Mouse (Mus musculus): ENCODE data around the gene Cd59a. TPM values are rescaled to one million over a fixed set of nuclear protein-coding genes. Genes with fewer than 3 reads are reported as not detected.
"Not testable (repeated sequence)": the region's sequence is repeated elsewhere in the genome, so short reads cannot be mapped to it uniquely, and the experiment has no call there.

Gene Cd59a
- total RNA-seq (2021), result 1 to 10 TPM; 2.0 to 3.2 TPM
- long read RNA-seq, partial matches to known transcripts, result 0 of 3 reads
- long read RNA-seq, other reads (novel, unspliced or antisense), result 0 of 3 reads

DNA sequence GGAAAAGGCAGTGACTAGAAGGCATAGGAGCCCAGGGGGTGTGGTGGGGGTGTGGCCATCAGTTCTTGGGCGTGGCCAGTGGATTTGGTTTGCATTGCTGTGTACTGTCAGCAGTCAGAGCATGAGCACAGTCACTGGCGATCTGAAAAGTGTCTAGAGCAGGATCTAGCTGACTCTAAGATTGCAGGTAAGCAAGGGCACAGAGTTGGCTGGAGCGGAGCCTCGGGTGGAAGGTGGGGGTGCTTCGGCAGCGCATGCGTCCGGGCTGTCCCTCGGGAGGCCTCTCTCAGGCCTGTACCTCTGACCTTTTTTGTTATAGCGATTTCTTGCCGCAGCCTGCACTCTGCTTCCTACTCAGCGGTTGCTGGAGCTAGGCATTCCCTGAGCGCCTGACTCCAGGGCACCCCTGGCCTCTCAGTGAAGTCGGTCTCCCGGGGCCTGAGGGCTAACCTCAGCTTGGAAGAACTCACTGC lies at the start of gene Cd59a:
Cd59a (plus strand) TSS at position 61 of the 473 bp plus-strand sequence.
- peak; percentile 33 to 46 for DNase-seq (ENCODE audit: low spot score in 2 of 2)

DNA sequence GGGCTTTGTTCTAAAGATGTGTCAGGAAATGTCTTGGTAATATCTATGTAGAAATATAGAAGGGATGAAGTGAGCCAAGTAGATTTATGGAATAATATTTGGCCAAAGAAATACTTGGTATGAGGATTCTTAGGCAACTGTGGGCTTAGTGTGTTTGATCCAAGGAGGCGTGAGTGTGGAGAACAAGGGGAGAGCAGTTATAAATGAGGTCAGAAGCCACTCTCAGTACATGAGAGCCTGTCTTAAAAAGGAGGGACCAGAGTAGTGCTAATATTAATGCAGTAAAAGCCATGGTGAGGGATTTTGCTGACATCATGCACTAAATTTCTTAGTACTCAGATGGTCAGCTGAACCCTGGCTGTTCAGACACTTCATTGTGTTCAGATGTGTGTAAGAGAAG lies 37.2 kb upstream of the Cd59a start:
- no peak for DNase-seq (ENCODE audit: low spot score in 2 of 2)

DNA sequence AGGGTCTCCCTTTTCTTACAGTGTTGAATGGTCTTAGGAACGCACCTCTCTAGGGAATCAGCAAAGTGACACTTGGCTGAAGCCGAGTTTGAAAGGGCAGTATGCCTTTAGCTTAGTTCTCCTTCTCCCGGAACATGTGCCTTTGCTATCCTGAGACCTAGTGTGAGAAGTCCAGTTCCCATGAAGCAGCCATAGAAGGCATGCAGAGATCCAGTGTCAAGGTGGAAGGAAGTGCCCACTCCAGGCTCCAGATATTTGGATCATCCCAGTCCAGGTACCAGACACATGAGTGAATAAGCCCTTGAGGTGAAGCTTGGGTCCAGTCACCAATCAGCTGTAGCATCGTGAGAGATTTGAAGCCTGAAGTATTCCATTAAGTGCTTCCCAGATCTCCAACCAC lies 36.6 kb upstream of the Cd59a start:
- DNase-seq (ENCODE audit: low spot score in 2 of 2), result no peak

DNA sequence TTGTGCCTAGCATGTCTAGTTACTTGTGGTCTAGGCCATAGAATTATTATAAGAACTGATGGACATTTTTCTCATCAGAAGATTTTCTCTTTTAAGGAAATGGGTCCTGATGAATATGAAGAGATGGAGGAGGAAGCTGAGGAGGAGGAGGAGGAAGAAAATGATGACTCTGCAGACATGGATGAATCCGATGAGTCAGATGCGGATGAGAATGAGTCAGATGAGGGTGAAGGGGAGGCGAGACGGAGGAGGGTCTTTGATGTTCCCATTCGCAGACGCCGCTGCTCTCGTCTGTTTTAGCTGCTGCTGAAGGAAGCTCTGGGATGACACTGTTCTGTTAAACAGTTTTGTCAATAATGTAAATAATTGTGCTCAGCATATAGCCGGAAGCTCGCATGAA lies 35.8 kb upstream of the Cd59a start:
- DNase-seq (ENCODE audit: low spot score in 2 of 2), result no peak

DNA sequence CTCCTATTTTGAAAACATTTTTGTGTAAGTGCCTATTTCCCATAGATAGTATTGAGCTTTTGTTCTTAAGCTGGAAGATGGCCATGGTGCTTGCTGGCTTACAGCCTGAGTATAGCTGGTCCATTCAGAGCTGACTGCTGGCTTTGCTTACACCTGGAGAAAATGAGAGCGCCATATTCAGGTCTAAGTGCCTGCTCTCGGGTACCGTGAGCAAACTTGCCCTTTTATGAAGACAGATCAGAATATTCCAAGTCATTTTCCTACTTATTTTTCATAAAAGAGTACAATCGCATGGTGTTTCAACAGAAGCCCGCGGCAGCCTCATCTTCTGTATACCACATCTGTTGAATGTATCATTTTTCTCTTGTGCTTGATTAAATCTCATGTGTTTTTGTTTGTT lies 34.6 kb upstream of the Cd59a start:
- no peak for DNase-seq (ENCODE audit: low spot score in 2 of 2)

DNA sequence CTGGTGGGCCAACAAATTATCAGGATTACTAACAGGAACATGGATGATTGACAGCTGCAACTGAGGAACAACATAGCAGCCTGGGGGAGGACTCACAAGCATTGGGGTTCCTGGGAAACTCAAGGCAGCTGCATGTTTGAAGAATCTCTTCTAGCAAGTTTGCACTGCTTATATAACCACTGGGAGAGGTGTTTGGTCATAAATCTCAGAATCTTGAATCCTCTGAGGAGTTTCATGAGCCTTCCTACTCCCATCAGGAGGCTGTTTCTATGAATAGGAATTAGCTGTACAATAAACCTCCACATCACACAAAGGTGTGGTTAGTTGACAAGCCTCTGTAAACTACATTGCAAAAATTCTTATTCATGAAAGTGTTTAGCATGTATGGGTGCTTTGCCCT lies 32.9 kb upstream of the Cd59a start:
- DNase-seq (ENCODE audit: low spot score in 2 of 2), result no peak

DNA sequence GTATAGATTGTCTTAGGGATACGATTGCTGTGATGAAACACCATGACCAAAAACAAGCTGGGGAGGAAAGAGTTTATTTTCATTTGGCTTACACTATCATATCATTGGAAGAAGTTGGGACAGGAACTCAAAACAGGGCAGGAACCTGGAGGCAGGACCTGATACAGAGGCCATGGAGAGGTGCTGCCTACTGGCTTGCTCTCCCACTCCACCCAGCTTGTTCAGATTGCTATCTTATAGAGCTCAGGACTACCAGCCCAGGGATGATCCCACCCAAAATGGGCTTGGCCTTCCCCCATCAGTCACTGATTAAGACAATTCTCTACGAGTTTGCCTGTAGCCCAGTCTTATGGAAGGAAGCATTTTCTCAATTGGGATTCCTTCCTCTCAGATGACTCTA lies 31.4 kb upstream of the Cd59a start:
- no peak for DNase-seq (ENCODE audit: low spot score in 2 of 2)

DNA sequence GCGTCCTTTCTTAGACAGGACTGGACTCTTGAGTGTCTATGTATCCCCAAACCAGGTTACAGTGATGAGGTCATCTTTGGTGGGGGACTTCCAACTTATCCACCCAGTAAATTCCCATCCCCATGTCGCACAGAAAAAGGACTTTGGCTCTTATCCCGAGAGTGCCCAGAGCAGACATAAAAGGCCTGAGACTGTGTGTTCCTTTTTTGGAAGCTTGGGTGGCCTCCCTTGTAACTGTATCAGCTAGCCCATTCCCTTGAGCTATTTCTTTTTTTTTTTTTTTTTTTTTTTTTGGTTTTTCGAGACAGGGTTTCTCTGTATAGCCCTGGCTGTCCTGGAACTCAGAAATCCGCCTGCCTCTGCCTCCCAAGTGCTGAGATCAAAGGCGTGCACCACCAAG lies 30.1 kb upstream of the Cd59a start, which contains the start of gene Gm10912:
Gm10912 (plus strand) TSS at position 301 of the 400 bp plus-strand sequence.
- DNase-seq (ENCODE audit: low spot score in 2 of 2), result not testable (repeated sequence)

DNA sequence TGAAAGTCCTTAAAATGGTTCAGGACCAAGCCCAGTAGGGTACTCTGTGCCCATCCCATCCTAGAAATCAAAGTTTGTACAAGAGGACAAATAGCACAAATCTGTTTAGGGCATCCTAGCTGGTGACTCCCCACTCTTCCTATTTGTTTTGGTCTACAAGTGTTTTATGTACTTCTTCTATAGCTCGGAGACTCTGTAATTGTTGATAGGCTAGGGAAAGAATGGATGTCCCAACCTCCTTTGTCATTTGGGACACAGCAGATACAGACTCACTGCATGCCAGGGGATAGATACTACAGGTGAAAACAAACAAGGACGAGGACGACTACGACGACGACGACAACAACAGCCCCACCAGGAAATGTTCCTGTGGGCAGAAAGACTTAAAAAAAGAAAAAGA lies 27.2 kb upstream of the Cd59a start, which contains the start of gene Gm10799:
Gm10799 (minus strand) TSS at position 101 of the 400 bp plus-strand sequence.
- DNase-seq (ENCODE audit: low spot score in 2 of 2), result not testable (repeated sequence)

DNA sequence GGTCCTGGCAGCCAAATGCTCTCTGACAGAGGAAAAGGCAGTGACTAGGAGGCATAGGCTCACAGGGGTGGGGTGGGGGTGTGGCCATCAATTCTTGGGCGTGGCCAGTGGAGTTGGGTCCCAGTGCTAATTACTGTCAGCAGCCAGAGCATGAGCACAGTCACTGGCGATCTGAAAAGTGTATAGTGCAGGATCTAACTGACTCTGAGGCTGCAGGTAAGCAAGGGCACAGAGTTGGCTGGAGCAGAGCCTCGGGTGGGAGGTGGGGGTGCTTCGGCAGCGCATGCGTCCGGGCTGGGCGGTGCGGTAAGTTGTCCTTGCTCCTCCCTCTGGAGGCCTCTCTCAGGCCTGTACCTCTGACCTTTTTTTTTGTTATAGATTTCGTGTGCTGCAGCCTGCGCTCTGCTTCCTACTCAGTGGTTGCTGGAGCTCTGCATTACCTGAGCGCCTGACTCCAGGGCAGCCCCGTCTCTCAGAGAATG lies 25.9 kb upstream of the Cd59a start, which contains the start of gene Cd59b:
Cd59b (plus strand) TSS at position 146 of the 482 bp plus-strand sequence.
- no peak for DNase-seq (ENCODE audit: low spot score in 2 of 2)

DNA sequence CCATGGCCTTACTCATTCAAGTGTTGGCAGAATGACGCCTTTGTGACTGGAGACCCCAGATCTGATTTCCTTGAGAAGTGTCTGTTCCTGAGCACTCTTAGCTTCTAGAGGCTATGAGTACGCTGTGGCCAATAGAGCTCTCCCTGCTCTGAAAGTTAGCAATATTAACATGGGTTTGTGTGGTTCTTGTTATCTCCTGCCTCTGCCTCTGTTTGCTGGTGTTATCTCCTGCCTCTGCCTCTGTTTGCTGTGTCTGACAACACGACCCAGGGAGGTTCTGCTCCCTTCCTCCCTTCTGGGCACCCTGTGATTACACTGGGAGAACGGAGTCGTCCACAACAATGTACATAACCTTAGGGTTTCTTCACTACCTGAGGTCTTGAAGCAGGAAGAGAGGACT lies 17.3 kb upstream of the Cd59a start:
- not testable (repeated sequence) for DNase-seq (ENCODE audit: low spot score in 2 of 2)

DNA sequence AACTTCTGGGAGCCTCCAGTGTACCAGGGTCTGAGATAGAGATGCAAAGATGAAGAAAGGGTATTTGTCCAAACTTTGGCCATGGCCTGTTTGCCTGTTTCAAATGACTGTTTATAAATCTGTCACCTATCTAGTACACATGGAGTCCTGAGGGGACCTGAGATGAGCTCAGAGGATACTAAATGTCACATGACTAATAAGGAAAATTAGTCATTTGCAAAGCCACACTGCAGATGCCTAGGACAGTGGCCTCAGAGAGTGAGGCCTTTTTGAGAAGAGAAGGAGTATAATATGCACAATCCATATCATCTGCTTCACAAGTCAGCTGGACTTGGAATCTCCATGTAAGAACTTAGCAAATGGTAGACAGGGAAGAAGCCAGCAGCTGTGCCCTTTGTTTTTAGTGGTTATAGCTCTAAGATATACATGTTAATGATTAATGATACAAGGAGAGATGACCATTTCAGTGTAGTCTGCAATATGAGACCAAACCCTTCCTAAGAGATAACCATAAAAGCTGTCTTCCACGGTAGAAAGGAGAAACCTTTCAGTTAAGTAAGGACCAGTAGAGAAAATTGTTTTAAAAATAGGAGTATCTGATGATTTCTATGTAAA lies 14.1 kb upstream of the Cd59a start:
- not testable (repeated sequence) for DNase-seq (ENCODE audit: low spot score in 2 of 2)

DNA sequence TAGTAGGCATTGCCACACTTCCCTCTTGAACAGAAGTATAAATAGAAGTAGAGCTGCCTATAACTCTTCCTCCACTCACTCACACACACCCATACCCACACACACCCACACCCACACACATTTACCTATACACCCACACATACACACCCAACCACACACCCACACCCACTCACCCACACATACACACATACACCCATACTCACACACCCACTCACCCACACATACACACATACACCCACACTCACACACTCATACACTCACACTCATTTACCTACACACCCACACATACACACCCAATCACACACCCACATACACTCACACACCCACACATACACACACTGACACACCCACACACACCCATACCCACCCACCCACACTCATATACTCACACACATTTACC lies 13.1 kb upstream of the Cd59a start:
- no peak for DNase-seq (ENCODE audit: low spot score in 2 of 2)

DNA sequence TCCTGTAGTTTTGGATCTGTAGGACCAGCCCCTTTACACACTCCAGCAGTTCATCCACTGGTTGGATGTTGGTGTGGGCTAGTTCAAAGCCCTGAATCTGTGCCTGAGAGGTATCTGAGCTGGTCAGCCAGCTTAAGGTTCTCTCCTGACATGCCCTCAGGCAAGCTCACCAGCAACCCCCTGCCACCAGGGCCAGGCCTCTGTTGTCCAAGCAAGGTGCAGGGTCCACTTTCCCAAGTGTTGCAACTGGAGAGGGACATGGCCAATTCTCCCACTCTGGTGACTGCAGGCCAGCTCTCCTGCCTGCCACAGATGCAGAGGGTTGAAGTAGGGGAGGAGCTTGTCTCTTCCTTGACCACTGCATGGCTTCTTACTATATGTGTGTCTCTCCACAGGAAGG lies 11.6 kb upstream of the Cd59a start:
- not testable (repeated sequence) for DNase-seq (ENCODE audit: low spot score in 2 of 2)

DNA sequence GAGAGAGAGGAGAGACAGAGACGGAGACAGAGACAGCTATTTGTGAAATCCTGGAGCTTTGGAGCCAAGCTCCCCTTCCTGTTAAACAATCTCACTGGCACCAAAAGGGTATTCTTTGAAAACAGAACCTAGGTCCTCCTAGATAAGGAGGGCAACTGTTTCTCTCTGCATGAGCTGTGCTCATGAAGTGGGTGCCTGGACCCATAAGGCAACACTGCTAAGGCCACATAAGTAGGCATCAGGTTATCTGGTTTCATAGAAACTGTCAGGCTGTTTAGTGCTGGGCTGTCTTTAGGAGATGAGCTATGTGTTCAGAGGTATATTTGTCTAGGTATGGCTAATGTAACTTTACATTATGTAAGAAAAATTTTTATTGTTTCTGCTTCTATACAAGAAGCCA lies 8.0 kb upstream of the Cd59a start:
- not testable (repeated sequence) for DNase-seq (ENCODE audit: low spot score in 2 of 2)

DNA sequence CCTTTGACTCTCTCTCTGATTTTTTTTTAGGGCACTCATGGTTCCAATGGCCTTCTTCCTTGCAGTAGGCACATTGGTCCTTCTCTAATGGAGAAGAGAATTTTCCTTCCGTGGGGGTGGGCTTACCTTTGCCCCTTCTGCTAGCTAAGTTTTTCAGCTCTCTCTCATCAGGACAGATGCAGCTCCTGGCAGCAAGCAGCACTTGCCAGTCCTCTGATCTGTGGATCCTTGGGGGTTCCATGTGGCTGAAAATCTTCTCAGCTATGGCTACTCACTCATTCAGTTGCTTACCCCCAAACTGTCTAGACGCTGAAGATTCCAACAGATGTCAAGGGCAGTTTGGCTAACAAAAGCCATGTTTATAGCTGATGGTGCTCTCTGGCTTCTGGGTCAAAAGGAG lies 2.3 kb upstream of the Cd59a start:
- no peak for DNase-seq (ENCODE audit: low spot score in 2 of 2)

DNA sequence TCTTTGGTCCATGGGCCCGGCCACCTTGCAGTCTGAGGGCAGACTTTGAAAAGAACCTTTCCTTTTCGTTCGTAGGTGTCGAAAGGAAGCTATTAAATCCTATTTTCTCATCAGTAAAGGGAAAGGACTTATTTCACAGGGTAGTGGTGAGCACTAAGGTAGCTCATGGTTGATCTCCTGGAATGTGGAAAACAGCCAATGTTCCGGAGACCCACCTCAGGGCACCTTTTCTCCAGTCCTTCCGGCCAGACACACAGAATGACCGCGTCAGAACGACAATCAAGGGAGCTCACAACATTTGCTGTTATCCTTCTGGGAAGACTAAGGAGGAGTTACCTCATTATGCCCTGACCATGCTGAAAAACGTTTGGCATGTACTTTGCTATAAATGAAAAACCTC lies 655 bp downstream of the Cd59a start:
- DNase-seq (ENCODE audit: low spot score in 2 of 2), result no peak

DNA sequence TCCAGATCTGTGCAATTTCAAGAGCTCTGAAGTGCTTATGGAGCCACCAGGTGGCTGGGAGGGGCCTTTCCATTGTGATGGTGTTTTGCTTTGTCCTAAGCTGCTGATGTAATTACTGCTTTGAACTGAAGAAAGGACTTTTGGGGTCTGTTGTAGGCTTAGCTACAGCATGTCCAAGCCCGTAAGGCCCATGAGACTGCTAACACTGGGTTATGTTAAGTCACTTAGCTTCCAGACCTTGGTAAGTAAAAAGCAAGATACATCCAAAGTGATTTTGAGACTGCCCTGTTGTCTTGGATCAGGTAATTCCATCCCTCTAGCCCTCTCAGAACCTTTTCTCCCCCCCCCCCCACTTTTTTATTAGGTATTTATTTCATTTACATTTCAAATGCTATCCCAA lies 1.2 kb downstream of the Cd59a start:
- DNase-seq (ENCODE audit: low spot score in 2 of 2), result not testable (repeated sequence)

DNA sequence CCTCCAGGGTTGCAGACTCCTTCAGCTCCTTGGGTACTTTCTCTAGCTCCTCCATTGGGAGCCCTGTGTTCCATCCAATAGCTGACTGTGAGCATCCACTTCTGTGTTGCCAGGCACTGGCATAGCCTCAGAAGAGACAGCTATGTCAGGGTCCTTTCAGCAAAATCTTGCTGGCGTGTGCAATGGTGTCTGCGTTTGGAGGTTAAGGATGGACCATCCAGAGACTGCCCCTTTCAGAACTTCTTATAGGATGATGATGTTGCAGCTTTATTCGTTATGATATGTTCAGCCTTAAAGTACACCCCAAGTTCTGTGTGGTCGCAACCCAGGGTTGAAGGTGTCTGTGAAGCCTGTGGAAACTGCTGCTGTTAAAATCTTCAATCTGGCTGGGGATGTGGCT lies 1.8 kb downstream of the Cd59a start:
- DNase-seq (ENCODE audit: low spot score in 2 of 2), result not testable (repeated sequence)

DNA sequence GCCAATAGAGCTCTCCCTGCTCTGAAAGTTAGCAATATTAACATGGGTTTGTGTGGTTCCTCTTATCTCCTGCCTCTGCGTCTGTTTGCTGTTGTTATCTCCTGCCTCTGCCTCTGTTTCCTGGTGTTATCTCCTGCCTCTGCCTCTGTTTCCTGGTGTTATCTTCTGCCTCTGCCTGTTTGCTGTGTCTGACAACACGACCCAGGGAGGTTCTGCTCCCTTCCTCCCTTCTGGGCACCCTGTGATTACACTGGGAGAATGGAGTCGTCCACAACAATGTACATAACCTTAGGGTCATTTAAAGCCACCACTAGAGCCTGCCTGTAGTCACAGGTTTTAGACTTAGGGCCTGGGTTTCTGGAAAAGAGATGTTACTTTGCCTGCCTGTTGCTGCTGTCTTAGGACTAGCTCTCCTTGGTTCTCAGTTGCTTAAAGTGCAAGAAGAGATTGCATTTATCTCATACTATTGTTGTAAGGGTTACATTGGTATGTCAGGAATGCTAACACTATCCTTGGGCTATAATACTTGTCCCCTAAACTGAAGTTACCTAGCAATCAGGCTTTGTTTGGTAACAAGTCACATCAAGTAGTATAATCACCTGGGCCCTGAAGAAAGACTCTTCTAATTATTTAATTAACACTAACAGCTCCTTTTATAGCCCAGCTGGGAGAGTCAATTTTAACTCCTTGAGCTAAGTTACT lies 3.1 kb downstream of the Cd59a start:
- no peak for DNase-seq (ENCODE audit: low spot score in 2 of 2)

DNA sequence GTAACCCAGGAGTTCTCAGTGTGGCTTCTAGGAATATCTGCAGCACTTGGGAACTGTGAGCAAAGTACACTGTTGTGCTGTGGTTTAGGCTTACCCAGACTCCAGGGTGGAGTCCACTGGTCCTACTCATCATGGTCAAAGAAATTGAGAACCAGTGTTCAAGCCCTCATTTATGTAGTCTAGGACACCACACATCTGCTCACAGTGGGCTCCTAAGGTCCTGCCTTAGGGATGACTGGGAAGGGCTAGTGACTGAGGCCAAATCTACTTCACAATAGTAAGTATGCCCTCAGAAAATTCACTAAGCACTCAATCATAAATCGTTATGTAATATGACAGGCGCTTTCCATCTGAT lies 3.6 kb downstream of the Cd59a start:
- DNase-seq (ENCODE audit: low spot score in 2 of 2), result no peak

DNA sequence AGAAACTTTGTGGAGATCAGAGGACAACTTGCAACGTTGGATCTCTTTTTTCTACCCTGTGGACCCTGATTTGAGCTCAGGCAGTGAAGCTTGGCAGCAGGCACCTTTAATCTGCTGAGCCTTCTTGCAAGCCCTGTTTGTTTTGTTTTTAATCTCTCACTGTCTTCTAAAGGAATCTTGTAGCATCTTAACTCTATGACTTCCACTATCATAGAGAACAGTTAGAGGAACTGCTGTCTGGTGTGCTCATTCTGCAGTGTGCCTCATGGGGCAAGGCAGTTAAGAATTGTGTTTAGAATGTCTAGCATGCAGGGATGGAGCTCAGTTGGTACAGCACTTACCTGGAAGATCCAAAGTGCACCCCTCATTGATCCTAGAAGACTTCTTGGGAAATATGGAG lies 4.3 kb downstream of the Cd59a start:
- no peak for DNase-seq (ENCODE audit: low spot score in 2 of 2)

Data from layer of hippocampus, postnatal 10 days (tissue).